Mouse (Mus musculus) liver, adult (tissue): ENCODE data around the gene Fzd4.
A peak's percentile ranks its signal among the peaks of the same experiment; 100 is the strongest.

Experiments used
- GATA4 ChIP-seq: IDR thresholded peaks from 2 replicates; pipeline ENCODE4 v1.6.1; 2014; ENCODE audit warnings: mild to moderate bottlenecking, low read length; ENCODE audit not compliant: insufficient replicate concordance

Fzd4 gene

GRCm38 (mm10) chr7:89391831-89392230, 12.3 kb upstream of the Fzd4 start:
- peak; percentile 24; the same call in 1 of the 2 replicates for TF ChIP-seq GATA4

DNA sequence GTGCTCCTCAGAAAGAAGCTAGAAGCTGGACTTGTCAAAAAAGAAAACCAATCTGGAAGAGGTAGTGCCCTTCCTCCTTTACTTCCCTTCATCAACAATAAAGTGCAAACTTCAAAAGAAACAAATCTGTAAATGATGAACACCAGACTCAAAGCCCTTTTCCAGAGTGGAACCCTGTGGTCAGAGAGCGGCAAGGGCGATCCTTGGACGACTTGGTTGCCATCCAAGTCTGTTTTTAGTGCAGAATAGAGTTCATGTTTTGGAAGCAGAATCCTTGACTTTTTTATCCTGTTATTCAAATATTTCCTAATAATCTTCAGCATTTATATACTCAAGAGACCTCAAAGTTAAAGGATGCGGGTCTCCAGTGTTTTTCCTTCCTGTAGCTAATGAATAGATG, 11.8 kb upstream of the Fzd4 start:
- TF ChIP-seq GATA4, result no peak

DNA sequence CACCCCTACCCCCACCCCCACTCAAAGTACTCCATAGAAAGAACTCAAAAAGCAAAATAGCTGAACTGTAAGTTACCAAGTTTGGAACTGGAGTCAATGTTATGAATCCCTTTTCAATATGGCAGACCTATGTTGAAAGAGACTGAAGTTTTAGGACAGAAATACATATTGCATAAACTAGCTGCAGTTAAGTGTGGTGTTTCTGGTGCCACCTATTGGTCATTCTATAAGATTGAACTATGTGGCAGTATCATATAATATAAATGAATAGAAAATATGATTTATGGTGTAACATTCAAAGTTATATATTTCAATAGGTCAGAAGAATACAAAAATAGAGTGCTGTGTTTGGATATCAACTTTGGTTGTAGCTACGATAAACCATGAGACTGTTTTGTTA, 11.3 kb upstream of the Fzd4 start:
- TF ChIP-seq GATA4, result no peak

DNA sequence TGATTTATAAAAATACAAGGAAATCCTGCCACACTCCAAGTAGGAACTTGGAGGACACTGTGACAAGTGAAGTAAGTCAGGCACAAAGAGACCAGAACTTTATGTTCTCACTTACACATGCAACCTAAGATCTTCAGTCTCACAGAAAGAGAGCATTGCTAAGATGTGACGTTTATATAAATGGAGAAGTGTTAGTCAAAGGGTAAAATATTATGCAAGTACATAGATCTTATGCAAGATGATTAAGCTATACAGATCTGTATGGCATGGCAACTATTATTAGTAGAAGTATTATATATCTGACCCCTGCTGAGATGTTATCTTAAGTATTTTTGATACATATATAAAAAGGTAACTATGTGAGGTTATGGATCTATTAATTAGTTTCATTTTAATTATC, 8.8 kb upstream of the Fzd4 start:
- no peak for TF ChIP-seq GATA4

DNA sequence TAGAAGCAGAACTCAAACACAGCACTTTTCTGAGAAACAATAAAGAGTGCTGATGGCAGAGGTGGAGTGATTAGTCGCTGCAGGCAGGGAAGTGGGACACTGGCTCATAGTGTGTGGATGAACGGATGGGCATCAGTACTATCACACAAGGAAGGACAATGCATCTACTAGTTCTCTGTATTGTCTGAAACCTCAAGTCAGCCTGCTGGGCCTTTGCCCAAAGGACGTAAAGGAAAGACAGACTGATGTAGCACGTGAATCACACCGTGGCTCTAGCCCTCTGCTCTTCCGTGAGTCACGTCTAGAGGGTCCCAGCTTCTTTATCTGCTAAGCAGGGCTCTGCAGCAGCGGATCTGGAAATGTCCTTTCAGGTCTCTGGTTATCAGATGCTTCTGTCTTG, 7.8 kb upstream of the Fzd4 start:
- no peak for TF ChIP-seq GATA4

GRCm38 (mm10) chr7:89397837-89398534, 6.2 kb upstream of the Fzd4 start:
- no peak for TF ChIP-seq GATA4

- TF ChIP-seq GATA4, result no peak
These were observed 3.4 kb upstream of the Fzd4 start for GRCm38 (mm10) chr7:89400721-89401120.

DNA sequence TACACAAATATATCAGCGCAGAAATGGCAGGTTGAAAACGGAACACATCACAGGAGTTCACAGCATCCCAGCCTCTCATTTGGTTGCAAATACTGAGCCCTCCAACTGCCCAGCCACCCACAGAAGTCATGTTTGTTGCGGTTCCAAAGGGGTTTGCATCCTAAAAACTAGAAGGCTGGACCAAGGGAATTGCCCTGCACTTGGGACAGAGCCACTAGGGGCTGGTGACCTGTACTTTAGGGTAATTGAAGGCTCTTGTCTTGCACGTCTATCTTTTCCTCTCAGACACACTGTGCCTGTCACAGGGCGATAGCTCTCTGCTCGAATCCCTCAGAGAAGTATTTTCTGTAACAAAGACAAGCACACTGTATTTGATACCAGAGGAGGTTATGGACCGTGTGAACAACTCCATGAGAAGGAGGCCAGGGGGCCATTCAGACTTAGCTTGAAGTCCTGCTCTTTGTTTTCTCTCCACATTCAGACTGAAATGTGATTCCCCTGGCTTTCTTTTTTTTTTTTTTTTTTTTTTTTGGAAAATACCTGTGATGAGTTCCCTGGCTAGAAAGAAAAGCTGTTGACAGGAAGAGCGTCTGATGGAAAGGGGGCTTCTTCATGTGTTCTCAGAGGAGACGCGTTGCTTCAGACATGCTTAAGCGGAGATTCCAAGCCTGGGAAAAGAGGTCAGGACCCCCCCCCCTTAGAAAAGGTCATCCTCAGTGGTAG, 2.9 kb upstream of the Fzd4 start:
- TF ChIP-seq GATA4, result no peak

- no peak for TF ChIP-seq GATA4
These were observed 2.2 kb upstream of the Fzd4 start for GRCm38 (mm10) chr7:89401936-89402335.

GRCm38 (mm10) chr7:89403053-89403972, 842 bp upstream of the Fzd4 start:
- peak; percentile 86; the same call in 1 of the 2 replicates for TF ChIP-seq GATA4

- peak; percentile 47; the same call in 1 of the 2 replicates for TF ChIP-seq GATA4
These were observed 732 bp downstream of the Fzd4 start for GRCm38 (mm10) chr7:89404734-89405440.

DNA sequence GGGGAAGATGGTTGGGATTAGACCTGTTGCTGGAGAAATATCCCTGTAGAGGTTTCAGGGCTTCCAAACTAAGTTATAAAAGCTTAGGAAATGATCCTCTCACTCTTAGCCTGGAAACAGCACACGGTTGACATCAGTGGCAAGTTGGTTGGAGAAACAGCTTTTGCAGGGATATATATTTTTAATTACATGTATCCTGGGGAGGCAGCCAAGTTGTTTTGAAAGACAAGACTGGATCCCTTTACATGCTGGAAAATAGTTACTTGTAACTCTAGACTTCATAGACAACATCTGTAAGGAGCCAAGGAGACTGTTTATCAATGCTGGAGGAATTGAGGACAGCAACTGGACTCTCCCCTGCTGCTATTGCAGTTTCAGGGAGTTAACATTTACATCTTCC, 1.9 kb downstream of the Fzd4 start:
- no peak for TF ChIP-seq GATA4

GRCm38 (mm10) chr7:89407006-89407940, 3.1 kb downstream of the Fzd4 start:
- TF ChIP-seq GATA4, result no peak

- no peak for TF ChIP-seq GATA4
These were observed 6.1 kb downstream of the Fzd4 start for GRCm38 (mm10) chr7:89410294-89410693.
